Mouse (Mus musculus) G1E (cell line): Measurements from ENCODE around the gene Esr2. TPM values are rescaled to one million over a fixed set of nuclear protein-coding genes. Genes with fewer than 3 reads are reported as not detected.

Experiments
- ATAC-seq: 2 replicates; pipeline ENCODE4 v1.8.0; 2016; ENCODE audit warnings: mild to moderate bottlenecking; ENCODE audit not compliant: insufficient number of reproducible peaks, poor library complexity, low FRiP score, severe bottlenecking; ENCODE audit errors: extremely low read depth
- DNase-seq: peaks from one replicate; pipeline ENCODE4 v3.0.0; 2012; ENCODE audit warnings: low spot score
- H3K27me3 ChIP-seq: 2 replicates; pipeline ENCODE4 v1.6.1; 2012; ENCODE audit warnings: mild to moderate bottlenecking, low read length, inconsistent platforms; ENCODE audit not compliant: insufficient read depth
- H3K36me3 ChIP-seq: replicated peaks from 2 replicates; pipeline ENCODE3; 2012; ENCODE audit warnings: mild to moderate bottlenecking, inconsistent platforms
- H3K4me1 ChIP-seq: 2 replicates; pipeline ENCODE4 v1.6.1; 2012; ENCODE audit warnings: low read depth, low read length, inconsistent platforms, mixed read lengths; ENCODE audit not compliant: insufficient read depth
- H3K4me3 ChIP-seq: 2 replicates; pipeline ENCODE4 v1.5.1; 2012; ENCODE audit warnings: low read depth, mild to moderate bottlenecking, inconsistent platforms, low read length, moderate library complexity, mixed read lengths
- H3K9me3 ChIP-seq: replicated peaks from 2 replicates; pipeline ENCODE4 v1.6.1; 2012; ENCODE audit warnings: inconsistent platforms
- CTCF ChIP-seq: IDR thresholded peaks from 2 replicates; pipeline ENCODE4 v1.5.1; 2012; ENCODE audit warnings: low read depth, low read length, inconsistent platforms, mixed read lengths
- GATA1 ChIP-seq: IDR thresholded peaks from 2 replicates; pipeline ENCODE4 v1.6.1; 2012; ENCODE audit warnings: borderline replicate concordance, low read length, inconsistent platforms, mixed read lengths
- GATA2 ChIP-seq: IDR thresholded peaks from 2 replicates; pipeline ENCODE4 v1.6.1; 2012; ENCODE audit warnings: low read depth, low read length, inconsistent platforms, borderline replicate concordance
- POLR2AphosphoS5 ChIP-seq: IDR thresholded peaks from 2 replicates; pipeline ENCODE4 v1.6.1; 2012; ENCODE audit warnings: low read depth, low read length, inconsistent platforms; ENCODE audit not compliant: insufficient replicate concordance
- TAL1 ChIP-seq: conservative IDR thresholded peaks from 2 replicates; pipeline ENCODE4 v1.6.1; 2012; ENCODE audit warnings: low read depth, low read length, inconsistent platforms, mixed read lengths
- polyA plus RNA-seq: library from polyadenylated mRNA; stranded (reverse); fragments of >175 nt; gene quantifications from 2 replicates; pipeline ENCODE4 v1.2.3, GENCODE M21; 2012
- total RNA-seq, 2 experiments: library from RNA; stranded (forward) in 1 of 2; stranded (reverse) in 1 of 2; fragments of 200-1000 nt in 1 of 2; fragments of >200 nt in 1 of 2; fragmentation: Nextera tagmentation in 1 of 2; gene quantifications; 2 replicates each; pipeline ENCODE4 v1.2.3; 2014 to 2017

Esr2 gene
- total and polyA plus RNA-seq, 3 experiments, result 0.05 TPM; not detected in 2

GRCm38 (mm10) chr12:76185167-76185816 lies 8.2 kb upstream of the Esr2 start:
- DNase-seq, result no peak
- peaks cover 6% of the 10 kb centered on the region for H3K9me3 ChIP-seq

GRCm38 (mm10) chr12:76184271-76184670 lies 7.2 kb upstream of the Esr2 start:
- Histone ChIP-seq H3K36me3 (no peaks in the 10 kb centered on the region), H3K9me3 (no peaks in the 10 kb centered on the region; the same call in 1 of the 2 replicates), H3K27me3 (peaks cover 27% of the 10 kb centered on the region), H3K4me1 (peaks cover 11% of the 10 kb centered on the region; the same call in 1 of the 2 replicates), H3K4me3 (no peak overlapping the region)
- DNase-seq (no peak), ATAC-seq (no peak)
- TF ChIP-seq TAL1 (no peak), GATA2 (no peak), CTCF (no peak), GATA1 (no peak), POLR2AphosphoS5 (no peak)

More at GRCm38 (mm10) chr12:76185167-76185816, 8.2 kb upstream of the Esr2 start:
- ATAC-seq, result no peak
- peaks cover 11% of the 10 kb centered on the region; the same call in 1 of the 2 replicates for H3K4me1 ChIP-seq
- peaks cover 27% of the 10 kb centered on the region for H3K27me3 ChIP-seq
- no peak overlapping the region for H3K4me3 ChIP-seq
- TF ChIP-seq GATA2 (no peak), POLR2AphosphoS5 (no peak), TAL1 (no peak), GATA1 (no peak)
- H3K36me3 ChIP-seq, result no peaks in the 10 kb centered on the region

- Histone ChIP-seq H3K9me3 (no peaks in the 10 kb centered on the region), H3K4me1 (peaks cover 11% of the 10 kb centered on the region; the same call in 1 of the 2 replicates), H3K36me3 (no peaks in the 10 kb centered on the region), H3K27me3 (peaks cover 32% of the 10 kb centered on the region), H3K4me3 (no peak overlapping the region)
- no peak for DNase-seq
- no peak for TF ChIP-seq GATA2
- ATAC-seq, result no peak
These were observed 5.8 kb upstream of the Esr2 start for GRCm38 (mm10) chr12:76182831-76183230.

GRCm38 (mm10) chr12:76181471-76181870 lies 4.4 kb upstream of the Esr2 start:
- H3K4me1 ChIP-seq, result peaks cover 16% of the 10 kb centered on the region
- H3K4me3 ChIP-seq, result no peak overlapping the region
- H3K36me3 ChIP-seq, result no peaks in the 10 kb centered on the region
- TF ChIP-seq GATA2, result no peak
- TF ChIP-seq TAL1, result no peak
- TF ChIP-seq GATA1, result no peak
- no peak for TF ChIP-seq POLR2AphosphoS5
- no peak for TF ChIP-seq CTCF
- H3K27me3 ChIP-seq, result peaks cover 41% of the 10 kb centered on the region
- no peak for DNase-seq
- ATAC-seq, result no peak
- no peaks in the 10 kb centered on the region for H3K9me3 ChIP-seq

GRCm38 (mm10) chr12:76180442-76180841 lies 3.4 kb upstream of the Esr2 start:
- Histone ChIP-seq H3K27me3 (peaks cover 42% of the 10 kb centered on the region), H3K4me1 (peaks cover 13% of the 10 kb centered on the region), H3K4me3 (no peak overlapping the region), H3K36me3 (no peaks in the 10 kb centered on the region), H3K9me3 (no peaks in the 10 kb centered on the region)
- no peak for DNase-seq
- no peak for ATAC-seq
- TF ChIP-seq TAL1, result no peak
- no peak for TF ChIP-seq GATA2
- no peak for TF ChIP-seq CTCF
- TF ChIP-seq POLR2AphosphoS5, result no peak
- TF ChIP-seq GATA1, result no peak

- Histone ChIP-seq H3K9me3 (no peaks in the 10 kb centered on the region), H3K36me3 (no peaks in the 10 kb centered on the region), H3K4me3 (no peak overlapping the region), H3K4me1 (peaks cover 10% of the 10 kb centered on the region), H3K27me3 (peaks cover 42% of the 10 kb centered on the region)
- DNase-seq (no peak), ATAC-seq (no peak)
- TF ChIP-seq GATA1 (no peak), TAL1 (no peak), CTCF (no peak), POLR2AphosphoS5 (no peak), GATA2 (no peak)
These were observed 2.5 kb upstream of the Esr2 start for GRCm38 (mm10) chr12:76179527-76179926.

GRCm38 (mm10) chr12:76179051-76179450 lies 2.0 kb upstream of the Esr2 start:
- no peak overlapping the region for H3K4me3 ChIP-seq
- TF ChIP-seq CTCF (no peak), GATA1 (no peak), TAL1 (no peak), POLR2AphosphoS5 (no peak), GATA2 (no peak)
- no peaks in the 10 kb centered on the region for H3K9me3 ChIP-seq
- no peak for DNase-seq
- no peaks in the 10 kb centered on the region for H3K36me3 ChIP-seq
- ATAC-seq, result no peak
- H3K27me3 ChIP-seq, result peaks cover 43% of the 10 kb centered on the region
- H3K4me1 ChIP-seq, result peaks cover 10% of the 10 kb centered on the region
